ENCODE assay signal across 8 mouse cellular contexts in genomic region chr16:33859988-33860700, GRCm38 (mm10). TPM values are rescaled to one million over a fixed set of nuclear protein-coding genes. Genes with fewer than 3 reads are reported as not detected.
DNase-seq lines count a peak whose midpoint lies in the region; ATAC-seq and TF ChIP-seq lines count a peak whose summit lies in the region.

No protein-coding gene starts in this region.

- no peaks in the 10 kb centered on the region for H3K36me3 ChIP-seq in thymus, adult 2 months (ENCODE audit: control insufficient read depth, insufficient read depth, low read length)
- 0 out of 2 replicates have a peak, but pooled peaks cover 4% of the 10 kb centered on the region for H3K36me3 ChIP-seq in embryonic facial prominence, embryonic 13.5 days
- no peaks in the 10 kb centered on the region for H3K36me3 ChIP-seq in midbrain, embryonic 14.5 days (ENCODE audit: control insufficient read depth, insufficient read depth, low read length)

- H3K9ac ChIP-seq in embryonic facial prominence, embryonic 13.5 days: 0 out of 2 replicates have a peak overlapping the region, but pooled peaks have one; percentile 6
- no peak overlapping the region for H3K9ac ChIP-seq in midbrain, embryonic 14.5 days (replicated peaks; ENCODE audit: low read length)

- intact Hi-C loops in left cerebral cortex, postnatal 4 days (cut with DNase I): no loop called here

- peak; percentile 9 for DNase-seq in thymus, postnatal 25 days
- DNase-seq in thymus, adult 2 months: no peak
- DNase-seq in heart, adult 9 months (ENCODE audit: low spot score in 2 of 2): peak; percentile 74 to 84
- peak; percentile 90 to 93 for DNase-seq in kidney, adult 8-10 months
- DNase-seq in left cerebral cortex, postnatal 4 days: peak; percentile 96
- peak; percentile 75 for DNase-seq in midbrain, embryonic 14.5 days
- DNase-seq in urinary bladder, postnatal 14 days (ENCODE audit: low spot score): peak; percentile 66

- TF ChIP-seq CTCF in thymus, adult 2 months (IDR thresholded peaks at IDR 0.05; ENCODE audit: borderline replicate concordance, control insufficient read depth, extremely low read depth, insufficient read depth, low read length, poor library complexity): no peak

- 47% methylated on average over 14 of the region's 14 CpGs for WGBS in thymus, adult 2 months
- 49% methylated on average over 14 of the region's 14 CpGs for WGBS in embryonic facial prominence, embryonic 13.5 days
- WGBS in midbrain, embryonic 14.5 days: 37% methylated on average over 14 of the region's 14 CpGs

- ATAC-seq in embryonic facial prominence, embryonic 13.5 days (ENCODE audit: insufficient number of reproducible peaks, insufficient read depth, low FRiP score, low TSS enrichment, low read depth): no peak
- peak; percentile 82 for ATAC-seq in midbrain, embryonic 14.5 days (ENCODE audit: low FRiP score, low TSS enrichment)

- 0 out of 2 replicates have a peak, but pooled peaks cover 2% of the 10 kb centered on the region for H3K4me1 ChIP-seq in thymus, adult 2 months (replicated peaks; ENCODE audit: control insufficient read depth, insufficient read depth, low read length)
- H3K4me1 ChIP-seq in embryonic facial prominence, embryonic 13.5 days: peaks cover 18% of the 10 kb centered on the region
- no peaks in the 10 kb centered on the region for H3K4me1 ChIP-seq in midbrain, embryonic 14.5 days (ENCODE audit: control insufficient read depth, insufficient read depth, low read length)

- H3K9me3 ChIP-seq in embryonic facial prominence, embryonic 13.5 days: no peaks in the 10 kb centered on the region
- no peaks in the 10 kb centered on the region for H3K9me3 ChIP-seq in midbrain, embryonic 14.5 days (ENCODE audit: control insufficient read depth, low read length)

- no peak overlapping the region for H3K4me3 ChIP-seq in thymus, adult 2 months (ENCODE audit: control insufficient read depth, insufficient read depth, low read length)
- no peak overlapping the region for H3K4me3 ChIP-seq in embryonic facial prominence, embryonic 13.5 days
- 0 out of 2 replicates have a peak overlapping the region, but pooled peaks have one; percentile 0 for H3K4me3 ChIP-seq in midbrain, embryonic 14.5 days (replicated peaks; ENCODE audit: low read depth, low read length)

- no peak overlapping the region for H3K27ac ChIP-seq in thymus, adult 2 months (ENCODE audit: control insufficient read depth, insufficient read depth, low read length)
- peak overlapping the region; percentile 60 for H3K27ac ChIP-seq in embryonic facial prominence, embryonic 13.5 days
- peak overlapping the region; percentile 2; the same call in 1 of the 2 replicates for H3K27ac ChIP-seq in midbrain, embryonic 14.5 days (replicated peaks; ENCODE audit: low read depth, low read length)

- no peaks in the 10 kb centered on the region for H3K27me3 ChIP-seq in thymus, adult 2 months (ENCODE audit: control insufficient read depth, insufficient read depth, low read length)
- no peaks in the 10 kb centered on the region for H3K27me3 ChIP-seq in embryonic facial prominence, embryonic 13.5 days
- no peaks in the 10 kb centered on the region for H3K27me3 ChIP-seq in midbrain, embryonic 14.5 days (ENCODE audit: control insufficient read depth, insufficient read depth, low read length)

- no peak for TF ChIP-seq POLR2A in thymus, adult 2 months (IDR thresholded peaks at IDR 0.05; ENCODE audit: control insufficient read depth, extremely low read depth, insufficient read depth, low read length, poor library complexity)

- no peak overlapping the region for H3K4me2 ChIP-seq in embryonic facial prominence, embryonic 13.5 days
- peak overlapping the region; percentile 42 for H3K4me2 ChIP-seq in midbrain, embryonic 14.5 days (ENCODE audit: low read length)

RNA-seq across cellular contexts. Expression of gene Itgb5, which starts 30.7 kb away (rescaled TPM):
- 20.1 and 28.3 TPM in 2 replicates for polyA plus RNA-seq in thymus, adult 2 months (2012; rRNA removed)
- polyA plus RNA-seq in embryonic facial prominence, embryonic 13.5 days (2015; fragmentation: Nextera tagmentation; extraction: Ambion mirVana): 47.7 and 94.8 TPM in 2 replicates
- 10 to 100 TPM; 26.0 to 26.4 TPM for total RNA-seq in left cerebral cortex, postnatal 4 days (2021)
- 19.2 and 19.3 TPM in 2 replicates for polyA plus RNA-seq in midbrain, embryonic 14.5 days (2014; fragmentation: Nextera tagmentation; extraction: Ambion mirVana)
